Mouse (Mus musculus): Measurements from ENCODE around the gene Myo19.

DNA sequence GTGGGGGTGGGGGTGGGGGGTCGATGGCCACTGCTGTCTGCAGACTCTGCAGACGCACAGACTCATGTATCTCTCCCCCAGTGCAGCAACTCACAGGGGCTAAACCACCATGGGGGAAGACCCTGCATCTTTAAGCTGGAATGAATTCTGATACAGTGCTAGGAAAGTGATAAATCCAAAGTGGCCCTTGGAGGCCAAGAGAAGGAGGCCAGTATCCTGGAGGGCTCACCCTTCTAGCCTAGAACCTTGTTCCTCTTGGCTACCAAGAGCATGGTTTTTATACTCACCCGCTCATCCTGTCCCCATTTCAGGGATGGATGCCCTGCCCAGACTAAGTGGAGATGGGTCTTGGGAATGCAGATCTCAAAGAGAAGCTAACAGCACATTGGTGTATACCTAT is 80.3 kb downstream of the Myo19 start:
- TF ChIP-seq CTCF (IDR thresholded peaks at IDR 0.05; ENCODE audit: extremely low read depth, insufficient read depth, insufficient read length, insufficient replicate concordance) (no peak), POLR2A (IDR thresholded peaks at IDR 0.05; ENCODE audit: low read depth, low read length) (no peak)
